Mouse (Mus musculus) embryonic facial prominence, embryonic 14.5 days (tissue): ENCODE results near the gene Cables2. TPM values are rescaled to one million over a fixed set of nuclear protein-coding genes. Genes with fewer than 3 reads are reported as not detected.

Experiments
- ATAC-seq: fragments of 200-750 bp; cut with Nextera tagmentation; 2 replicates; pipeline ENCODE4 v1.8.0; 2017; ENCODE audit warnings: low read depth, moderate number of reproducible peaks, moderate TSS enrichment
- DNase-seq: peaks from one replicate; pipeline ENCODE4 v3.0.0-alpha.2; 2015; ENCODE audit warnings: low spot score
- H3K27ac ChIP-seq: fragments of 300-500 bp; sonication (generic); replicated peaks from 2 replicates; pipeline ENCODE4 v1.5.1; 2014; ENCODE audit warnings: low read depth, mild to moderate bottlenecking, low read length, moderate library complexity
- H3K27me3 ChIP-seq: fragments of 300-500 bp; sonication (generic); replicated peaks from 2 replicates; pipeline ENCODE4 v1.6.1; 2014; ENCODE audit warnings: low read length; ENCODE audit not compliant: control insufficient read depth, insufficient read depth
- H3K36me3 ChIP-seq: fragments of 300-500 bp; sonication (generic); 2 replicates; pipeline ENCODE4 v1.6.1; 2014; ENCODE audit warnings: low read length, mixed read lengths; ENCODE audit not compliant: control insufficient read depth, insufficient read depth
- H3K4me1 ChIP-seq: fragments of 300-500 bp; sonication (generic); 2 replicates; pipeline ENCODE4 v1.6.1; 2014; ENCODE audit warnings: antibody characterized with exemption, low read length; ENCODE audit not compliant: control insufficient read depth, insufficient read depth
- H3K4me2 ChIP-seq: fragments of 300-500 bp; sonication (generic); 2 replicates; pipeline ENCODE4 v1.6.1; 2014; ENCODE audit warnings: low read depth, mild to moderate bottlenecking, low read length, moderate library complexity, mixed read lengths
- H3K4me3 ChIP-seq: fragments of 300-500 bp; sonication (generic); 2 replicates; pipeline ENCODE4 v1.5.1; 2014; ENCODE audit warnings: low read depth, mild to moderate bottlenecking, low read length
- H3K9ac ChIP-seq: fragments of 300-500 bp; sonication (generic); 2 replicates; pipeline ENCODE4 v1.6.1; 2014; ENCODE audit warnings: low read depth, mild to moderate bottlenecking, low read length, moderate library complexity, mixed read lengths
- H3K9me3 ChIP-seq: fragments of 300-500 bp; sonication (generic); 2 replicates; pipeline ENCODE4 v1.6.1; 2016; ENCODE audit warnings: low read length; ENCODE audit not compliant: control insufficient read depth
- WGBS: fragments of 180-500 bp; shearing (Covaris S2); extraction: QIAGEN DNeasy Blood & Tissue Kit; methylation state at CpG from one replicate; pipeline ENCODE4 v1.1.7; 2014; 5-methylcytosine and 5-hydroxymethylcytosine counted together
- polyA plus RNA-seq: library from polyadenylated mRNA; unstranded; fragments of >200 nt; fragmentation: Nextera tagmentation; extraction: Ambion mirVana; gene quantifications from 2 replicates; pipeline ENCODE4 v1.2.1, GENCODE M21; 2014

The Cables2 gene
- 16.5 and 17.4 TPM in 2 replicates for polyA plus RNA-seq

- no peaks in the 10 kb centered on the region; the same call in 1 of the 2 replicates for H3K36me3 ChIP-seq
- no peaks in the 10 kb centered on the region for H3K9me3 ChIP-seq
- ATAC-seq, result peak; percentile 96
- H3K4me2 ChIP-seq, result peak within 1 kb of the TSS; percentile 96
- no peaks in the 10 kb centered on the region; the same call in 1 of the 2 replicates for H3K27me3 ChIP-seq
- peak within 1 kb of the TSS; percentile 92 for H3K9ac ChIP-seq
- 15% methylated on average over 36 of the region's 68 CpGs for WGBS
- DNase-seq, result peak; percentile 99
- peak within 1 kb of the TSS; percentile 63 for H3K27ac ChIP-seq
- H3K4me3 ChIP-seq, result peak within 1 kb of the TSS; percentile 85
- H3K4me1 ChIP-seq, result peaks cover 10% of the 10 kb centered on the region
Measured at GRCm38 (mm10) chr2:180273394-180274244, at the start of gene Cables2. Gene Cables2, minus strand, starts transcription at chr2:180273496.

- no peaks in the 10 kb centered on the region for H3K27me3 ChIP-seq
- no peaks in the 10 kb centered on the region for H3K9me3 ChIP-seq
- H3K27ac ChIP-seq, result no peak overlapping the region
- H3K36me3 ChIP-seq, result no peaks in the 10 kb centered on the region
- ATAC-seq (no peak), DNase-seq (no peak)
- 43% methylated on average over 13 of the region's 14 CpGs for WGBS
- H3K4me2 ChIP-seq, result no peak overlapping the region
- H3K4me1 ChIP-seq, result no peaks in the 10 kb centered on the region
- H3K4me3 ChIP-seq, result no peak overlapping the region
- H3K9ac ChIP-seq, result no peak overlapping the region
Measured at GRCm38 (mm10) chr2:180322674-180323355, 49.5 kb upstream of the Cables2 start.

GRCm38 (mm10) chr2:180320216-180320615 lies 46.9 kb upstream of the Cables2 start:
- H3K4me3 ChIP-seq, result no peak overlapping the region
- DNase-seq (no peak), ATAC-seq (no peak)
- WGBS, result 59% methylated on average over 4 of the region's 4 CpGs
- no peaks in the 10 kb centered on the region for H3K36me3 ChIP-seq
- H3K9me3 ChIP-seq, result no peaks in the 10 kb centered on the region
- no peak overlapping the region for H3K27ac ChIP-seq
- no peaks in the 10 kb centered on the region for H3K27me3 ChIP-seq
- H3K4me2 ChIP-seq, result no peak overlapping the region
- no peak overlapping the region for H3K9ac ChIP-seq
- H3K4me1 ChIP-seq, result no peaks in the 10 kb centered on the region

- DNase-seq (no peak), ATAC-seq (no peak)
- Histone ChIP-seq H3K36me3 (no peaks in the 10 kb centered on the region), H3K27ac (no peak overlapping the region), H3K4me1 (no peaks in the 10 kb centered on the region), H3K9ac (no peak overlapping the region), H3K27me3 (no peaks in the 10 kb centered on the region), H3K4me3 (no peak overlapping the region), H3K4me2 (no peak overlapping the region), H3K9me3 (no peaks in the 10 kb centered on the region)
- 76% methylated on average over 7 of the region's 7 CpGs for WGBS
Measured at GRCm38 (mm10) chr2:180317591-180317990, 44.3 kb upstream of the Cables2 start.

DNA sequence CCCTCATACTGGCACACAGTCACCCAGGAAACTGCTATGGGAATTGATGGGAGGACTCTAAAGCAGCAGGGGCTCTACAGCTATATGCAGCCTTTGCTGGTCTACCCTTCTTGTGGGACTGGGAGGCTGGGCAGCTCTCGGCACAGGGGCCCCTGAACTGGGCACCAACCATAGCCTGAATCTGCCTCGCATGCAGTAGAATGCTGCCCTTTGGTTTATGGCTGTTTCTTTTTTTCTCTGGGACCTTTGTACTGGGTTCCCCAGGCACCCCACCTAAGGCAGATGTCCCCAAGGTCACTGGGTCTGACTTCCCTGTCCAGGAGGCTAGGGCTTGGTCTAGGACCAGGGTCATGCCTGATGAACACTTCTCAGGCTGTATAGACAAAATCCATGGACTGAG lies 41.0 kb upstream of the Cables2 start:
- H3K27me3 ChIP-seq, result no peaks in the 10 kb centered on the region
- DNase-seq (no peak), ATAC-seq (no peak)
- no peaks in the 10 kb centered on the region for H3K4me1 ChIP-seq
- 83% methylated on average over 2 of the region's 2 CpGs for WGBS
- H3K4me3 ChIP-seq, result no peak overlapping the region
- H3K27ac ChIP-seq, result no peak overlapping the region
- H3K4me2 ChIP-seq, result no peak overlapping the region
- no peaks in the 10 kb centered on the region for H3K36me3 ChIP-seq
- no peaks in the 10 kb centered on the region for H3K9me3 ChIP-seq
- no peak overlapping the region for H3K9ac ChIP-seq

GRCm38 (mm10) chr2:180311147-180311546 lies 37.9 kb upstream of the Cables2 start:
- Histone ChIP-seq H3K27ac (no peak overlapping the region), H3K9me3 (no peaks in the 10 kb centered on the region), H3K4me3 (no peak overlapping the region), H3K27me3 (no peaks in the 10 kb centered on the region), H3K4me2 (no peak overlapping the region), H3K36me3 (no peaks in the 10 kb centered on the region), H3K4me1 (no peaks in the 10 kb centered on the region), H3K9ac (no peak overlapping the region)
- DNase-seq (no peak), ATAC-seq (no peak)
- 82% methylated on average over 4 of the region's 4 CpGs for WGBS

GRCm38 (mm10) chr2:180307680-180308079 lies 34.4 kb upstream of the Cables2 start:
- no peak for ATAC-seq
- no peak overlapping the region for H3K4me2 ChIP-seq
- H3K9me3 ChIP-seq, result peaks cover 2% of the 10 kb centered on the region; the same call in 1 of the 2 replicates
- H3K9ac ChIP-seq, result no peak overlapping the region
- no peaks in the 10 kb centered on the region for H3K27me3 ChIP-seq
- no peaks in the 10 kb centered on the region for H3K36me3 ChIP-seq
- no peak overlapping the region for H3K4me3 ChIP-seq
- H3K4me1 ChIP-seq, result no peaks in the 10 kb centered on the region
- WGBS, result 76% methylated on average over 2 of the region's 2 CpGs
- DNase-seq, result no peak
- no peak overlapping the region for H3K27ac ChIP-seq

- ATAC-seq, result no peak
- 81% methylated on average over 8 of the region's 8 CpGs for WGBS
Measured at GRCm38 (mm10) chr2:180306423-180307168, 33.3 kb upstream of the Cables2 start.

More at GRCm38 (mm10) chr2:180306423-180307168, 33.3 kb upstream of the Cables2 start:
- H3K4me3 ChIP-seq, result no peak overlapping the region
- peaks cover 7% of the 10 kb centered on the region; the same call in 1 of the 2 replicates for H3K9me3 ChIP-seq
- H3K27ac ChIP-seq, result no peak overlapping the region
- no peak overlapping the region for H3K4me2 ChIP-seq
- no peaks in the 10 kb centered on the region for H3K27me3 ChIP-seq
- H3K4me1 ChIP-seq, result no peaks in the 10 kb centered on the region
- no peaks in the 10 kb centered on the region for H3K36me3 ChIP-seq
- DNase-seq, result no peak
- no peak overlapping the region for H3K9ac ChIP-seq
